Mouse (Mus musculus): ENCODE data around the gene Mtss1l.
A peak's percentile ranks its signal among the peaks of the same experiment; 100 is the strongest.

The Mtss1l gene

DNA sequence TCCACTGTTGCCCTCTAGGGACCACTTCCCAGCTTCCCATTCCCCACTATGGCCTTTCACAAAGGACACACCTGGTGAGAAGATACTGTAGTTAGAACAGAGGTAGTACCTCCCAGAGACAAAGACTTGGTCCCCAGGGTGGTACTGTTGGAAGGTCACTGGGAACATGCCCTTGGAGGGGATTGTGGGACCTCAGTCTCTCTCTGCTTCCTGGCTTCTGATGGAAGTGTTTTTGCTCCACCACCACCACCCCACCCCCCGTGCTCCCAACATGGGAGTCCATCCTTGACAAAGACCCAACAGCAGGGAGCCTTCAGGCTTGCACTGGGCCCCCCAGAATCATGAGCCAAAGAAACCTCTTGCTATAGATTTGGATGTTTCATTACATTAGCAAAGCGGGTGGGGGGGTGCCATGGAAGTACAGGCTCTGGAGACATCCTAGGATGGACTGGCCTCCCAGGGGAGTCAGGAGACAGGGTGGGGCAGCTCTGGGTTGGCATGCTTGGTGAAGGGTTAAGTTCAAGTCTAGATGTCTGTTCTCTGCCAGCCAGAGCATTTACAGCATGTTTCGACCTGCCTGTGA is 14.9 kb upstream of the Mtss1l start:
- no peak for DNase-seq (ENCODE audit: inconsistent ontology term)

- DNase-seq (ENCODE audit: inconsistent ontology term), result no peak
Observed at GRCm38 (mm10) chr8:110708429-110708828, 12.8 kb upstream of the Mtss1l start.

DNA sequence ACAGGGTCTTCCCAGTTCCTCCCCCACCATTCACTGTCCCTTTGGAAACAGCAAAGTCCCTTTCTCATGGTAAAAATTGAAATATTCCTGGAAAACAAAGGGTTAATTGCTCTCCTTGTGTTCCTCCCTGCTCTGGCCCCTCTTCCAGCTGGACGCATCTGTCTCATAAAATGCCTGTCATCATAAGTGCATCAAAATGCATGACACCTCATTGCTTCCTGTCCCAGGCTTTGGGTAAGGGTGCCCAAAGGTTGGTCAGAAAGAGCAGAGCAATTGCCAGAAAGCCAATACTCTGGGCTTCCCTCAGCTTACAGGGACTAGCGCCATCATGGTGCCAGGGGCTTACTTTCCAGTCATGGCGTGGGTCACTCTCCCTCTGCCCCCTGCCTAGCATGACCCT is 10.7 kb upstream of the Mtss1l start:
- no peak for DNase-seq (ENCODE audit: inconsistent ontology term)

DNA sequence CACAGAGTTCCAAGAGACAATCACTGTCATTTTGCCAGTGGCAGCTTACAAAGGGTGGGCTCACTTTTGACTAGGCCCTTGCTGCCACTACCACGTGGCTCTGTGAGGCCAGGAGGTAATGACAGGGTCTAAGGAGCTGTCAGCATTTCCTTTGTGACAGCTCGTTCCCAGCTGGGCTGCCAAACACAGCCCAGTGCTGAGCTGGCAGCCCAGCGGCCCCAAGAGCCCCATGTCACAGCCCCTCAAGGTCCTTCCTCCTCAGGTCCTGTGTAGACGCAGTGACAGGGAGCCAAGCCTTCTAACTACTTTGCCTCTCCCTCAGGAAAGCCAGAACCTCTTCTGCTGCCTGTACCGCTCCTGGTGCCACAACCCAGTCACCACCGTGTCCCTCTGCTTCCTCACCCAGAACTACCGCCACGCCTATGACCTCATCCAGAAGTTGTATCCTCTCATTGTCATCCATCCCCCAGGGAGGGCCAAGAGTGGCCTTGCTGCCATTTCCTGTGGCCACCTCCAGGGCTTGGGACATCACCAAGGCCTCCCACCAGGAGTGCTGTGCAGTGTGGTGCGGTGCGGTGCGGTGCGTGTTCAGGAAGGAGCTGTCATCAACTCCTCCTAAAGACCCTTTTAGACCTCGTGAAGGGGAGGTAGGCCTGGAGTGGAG is 9.9 kb upstream of the Mtss1l start:
- DNase-seq (ENCODE audit: inconsistent ontology term), result no peak

DNA sequence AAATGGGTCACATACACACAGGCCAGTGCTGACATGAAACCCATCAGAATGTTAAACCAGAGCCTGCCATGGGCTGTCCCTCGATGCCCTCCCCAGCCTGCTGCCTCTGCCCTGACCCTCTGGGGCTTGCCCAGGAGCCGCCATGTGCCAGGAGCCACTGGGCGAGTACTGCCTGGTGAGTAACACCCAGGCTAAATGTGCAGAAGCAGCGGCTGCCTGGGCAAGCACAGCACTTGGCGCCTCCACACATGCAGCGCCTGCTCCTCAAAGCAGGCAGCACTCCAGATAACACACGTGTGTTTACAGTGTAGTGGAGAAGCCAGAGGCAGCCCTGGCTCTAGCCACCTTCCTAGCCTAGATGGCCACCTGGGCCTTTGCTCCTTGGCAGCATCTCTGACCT is 8.2 kb upstream of the Mtss1l start:
- DNase-seq (ENCODE audit: inconsistent ontology term), result peak; percentile 46

- DNase-seq (ENCODE audit: inconsistent ontology term), result no peak
Observed at GRCm38 (mm10) chr8:110714827-110715519, 6.3 kb upstream of the Mtss1l start.

GRCm38 (mm10) chr8:110716075-110716474 is 5.2 kb upstream of the Mtss1l start:
- peak; percentile 95 for DNase-seq (ENCODE audit: inconsistent ontology term)

GRCm38 (mm10) chr8:110717131-110717530 is 4.1 kb upstream of the Mtss1l start:
- no peak for DNase-seq (ENCODE audit: inconsistent ontology term)

- DNase-seq (ENCODE audit: inconsistent ontology term), result no peak
Observed at GRCm38 (mm10) chr8:110718209-110718968, 2.9 kb upstream of the Mtss1l start.

GRCm38 (mm10) chr8:110718969-110719670 is 2.2 kb upstream of the Mtss1l start:
- DNase-seq (ENCODE audit: inconsistent ontology term), result peak; percentile 48

DNA sequence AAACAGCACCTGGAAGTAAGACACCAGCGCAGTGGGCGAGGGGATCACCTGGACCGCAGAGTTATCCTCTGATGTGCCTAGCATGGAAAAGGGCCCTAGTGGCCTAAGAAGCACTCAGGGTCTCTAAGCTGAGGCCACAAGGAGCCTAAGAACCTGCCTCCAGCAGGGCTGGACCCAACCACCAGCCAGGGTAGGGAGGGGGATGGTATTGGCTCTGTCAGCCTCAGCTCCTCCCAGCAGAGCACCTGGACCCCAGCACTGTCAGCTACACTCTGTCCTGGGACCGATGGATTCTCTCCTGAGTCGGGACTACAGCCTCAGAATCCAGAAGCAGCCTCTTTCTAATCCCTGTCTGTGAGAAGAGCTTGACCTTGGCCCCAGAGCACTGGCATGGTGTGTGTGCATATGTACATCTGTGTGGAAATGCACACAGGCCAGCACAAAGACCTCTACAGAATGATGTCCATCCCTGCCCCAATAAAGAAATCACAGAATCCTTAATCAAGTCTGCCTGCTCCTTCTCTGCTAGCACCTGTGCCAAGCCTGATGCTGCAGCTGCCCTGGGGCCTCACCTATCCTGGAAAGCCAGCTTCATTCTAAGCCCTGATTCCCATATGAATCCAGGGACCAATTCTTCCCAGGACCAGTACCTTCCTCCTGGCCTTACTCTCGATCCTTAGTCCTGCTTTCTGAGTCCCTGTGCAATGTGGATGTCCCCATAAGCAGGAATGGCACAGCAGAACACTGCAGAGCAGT is 1.2 kb upstream of the Mtss1l start:
- no peak for DNase-seq (ENCODE audit: inconsistent ontology term)

GRCm38 (mm10) chr8:110721606-110722413 is 534 bp downstream of the Mtss1l start:
- peak; percentile 49 for DNase-seq (ENCODE audit: inconsistent ontology term)

DNA sequence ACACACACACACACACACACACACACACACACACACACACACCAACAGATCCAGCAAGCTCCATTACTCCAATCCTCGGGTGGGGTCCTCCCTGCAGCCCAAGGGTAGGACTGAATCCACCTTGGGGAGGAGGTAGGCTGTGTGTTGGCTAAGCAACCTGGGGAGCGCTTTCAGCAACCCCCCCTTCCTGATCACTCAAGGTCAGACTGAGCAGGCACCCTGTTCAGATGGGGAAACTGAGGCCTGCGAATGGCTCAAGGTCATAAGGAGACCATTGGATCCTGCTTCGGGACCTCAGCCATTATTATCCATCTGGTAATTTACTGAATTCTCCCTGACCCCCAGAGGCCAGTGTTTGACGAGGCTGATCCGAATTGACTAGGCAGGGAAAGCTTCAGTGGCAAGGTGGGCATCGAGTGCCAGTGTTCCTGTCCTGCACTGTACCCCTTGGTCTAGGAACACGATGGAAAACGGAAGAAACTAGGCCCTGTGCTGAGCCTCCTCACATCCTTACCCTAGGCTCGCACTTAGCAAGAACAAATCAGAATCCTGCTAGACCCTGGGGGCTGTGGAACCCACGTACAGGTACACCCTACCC is 1.2 kb downstream of the Mtss1l start:
- no peak for DNase-seq (ENCODE audit: inconsistent ontology term)

DNA sequence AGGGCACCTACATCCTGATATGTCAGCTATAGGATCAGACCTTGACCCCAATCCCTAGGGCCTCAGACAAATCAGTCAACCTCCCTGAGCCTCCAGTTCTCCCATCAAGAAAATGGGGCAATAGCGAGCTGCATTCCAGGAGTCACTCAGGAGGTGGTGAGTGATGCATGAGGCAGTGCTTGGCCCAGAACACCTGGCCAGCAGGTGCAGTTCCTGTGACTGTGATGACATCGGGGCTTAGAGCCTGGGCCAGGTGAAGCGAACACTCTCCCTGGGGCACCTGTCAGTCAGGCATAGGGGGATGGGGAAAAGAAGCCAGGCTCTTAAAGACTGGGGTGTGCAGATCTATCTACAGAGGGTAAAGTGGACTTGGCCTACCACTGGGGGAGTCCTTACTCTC is 3.2 kb downstream of the Mtss1l start:
- no peak for DNase-seq (ENCODE audit: inconsistent ontology term)

- DNase-seq (ENCODE audit: inconsistent ontology term), result peak; percentile 86
Observed at GRCm38 (mm10) chr8:110725084-110725838, 4.0 kb downstream of the Mtss1l start.

GRCm38 (mm10) chr8:110726893-110727292 is 5.6 kb downstream of the Mtss1l start:
- DNase-seq (ENCODE audit: inconsistent ontology term), result peak; percentile 58

GRCm38 (mm10) chr8:110731346-110731859 is 10.1 kb downstream of the Mtss1l start:
- no peak for DNase-seq (ENCODE audit: inconsistent ontology term)

DNA sequence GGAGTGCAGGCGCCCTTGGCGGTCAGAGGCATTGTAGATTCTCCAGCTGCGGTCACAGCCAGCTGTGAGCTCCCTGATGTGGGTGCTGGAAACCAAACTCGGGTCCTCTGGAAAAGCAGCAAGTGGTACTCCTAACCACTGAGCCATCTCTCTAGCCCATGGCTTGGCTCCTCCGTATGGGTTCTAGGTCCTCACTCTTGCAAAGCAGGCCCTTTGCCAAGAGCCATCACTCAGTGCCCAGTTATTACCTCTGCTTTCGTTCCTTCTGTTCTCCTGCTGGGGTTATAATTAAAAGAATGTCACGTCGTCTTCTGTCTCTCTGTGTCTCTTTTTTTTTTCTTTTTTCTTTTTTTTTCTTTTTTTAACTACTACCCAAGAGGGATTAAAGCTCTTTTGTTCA is 11.8 kb downstream of the Mtss1l start:
- DNase-seq (ENCODE audit: inconsistent ontology term), result no peak
